Mouse (Mus musculus) midbrain, postnatal 0 days (tissue): ENCODE results near the gene Rab10. TPM values are rescaled to one million over a fixed set of nuclear protein-coding genes. Genes with fewer than 3 reads are reported as not detected.

Source experiments
- ATAC-seq: fragments of 200-750 bp; cut with Nextera tagmentation; 2 replicates; pipeline ENCODE4 v1.8.0; 2017; ENCODE audit warnings: moderate number of reproducible peaks, mild to moderate bottlenecking, moderate TSS enrichment, moderate library complexity; ENCODE audit not compliant: low FRiP score
- DNase-seq: peaks from one replicate; pipeline ENCODE4 v3.0.0-alpha.2; 2015; ENCODE audit warnings: low spot score
- H3K27ac ChIP-seq: fragments of 300-500 bp; sonication (generic); 2 replicates; pipeline ENCODE4 v1.5.1; 2014; ENCODE audit warnings: low read depth, mild to moderate bottlenecking, low read length, mixed read lengths
- H3K27me3 ChIP-seq: fragments of 300-500 bp; sonication (generic); 2 replicates; pipeline ENCODE4 v1.6.1; 2014; ENCODE audit warnings: low read length, control low read depth, mixed read lengths; ENCODE audit not compliant: insufficient read depth
- H3K36me3 ChIP-seq: fragments of 300-500 bp; sonication (generic); 2 replicates; pipeline ENCODE4 v1.6.1; 2014; ENCODE audit warnings: low read length, control low read depth, mixed read lengths; ENCODE audit not compliant: insufficient read depth
- H3K4me1 ChIP-seq: fragments of 300-500 bp; sonication (generic); 2 replicates; pipeline ENCODE4 v1.6.1; 2014; ENCODE audit warnings: mild to moderate bottlenecking, control low read depth, antibody characterized with exemption, low read length, mixed read lengths; ENCODE audit not compliant: insufficient read depth
- H3K4me2 ChIP-seq: fragments of 300-500 bp; sonication (generic); 2 replicates; pipeline ENCODE4 v1.6.1; 2014; ENCODE audit warnings: low read depth, mild to moderate bottlenecking, low read length, mixed read lengths; ENCODE audit not compliant: poor library complexity, severe bottlenecking
- H3K4me3 ChIP-seq: fragments of 300-500 bp; sonication (generic); 2 replicates; pipeline ENCODE4 v1.5.1; 2014; ENCODE audit warnings: low read depth, mild to moderate bottlenecking, low read length, moderate library complexity
- H3K9ac ChIP-seq: fragments of 300-500 bp; sonication (generic); replicated peaks from 2 replicates; pipeline ENCODE4 v1.6.1; 2014; ENCODE audit warnings: mild to moderate bottlenecking, low read length, moderate library complexity, mixed read lengths; ENCODE audit not compliant: poor library complexity, severe bottlenecking
- H3K9me3 ChIP-seq: fragments of 300-500 bp; sonication (generic); 2 replicates; pipeline ENCODE4 v1.6.1; 2016; ENCODE audit warnings: low read length, control low read depth
- CTCF ChIP-seq: IDR thresholded peaks from 2 replicates; pipeline ENCODE4 v1.5.1; 2016; ENCODE audit warnings: antibody characterized with exemption, mild to moderate bottlenecking
- WGBS: fragments of 180-500 bp; shearing (Covaris S2); extraction: QIAGEN DNeasy Blood & Tissue Kit; methylation state at CpG from one replicate; pipeline ENCODE4 v1.1.7; 2014; 5-methylcytosine and 5-hydroxymethylcytosine counted together
- polyA plus RNA-seq: library from polyadenylated mRNA; unstranded; fragments of >200 nt; fragmentation: Nextera tagmentation; extraction: Ambion mirVana; gene quantifications from 2 replicates; pipeline ENCODE4 v1.2.1, GENCODE M21; 2015
- total RNA-seq: library from RNA; depleted of rRNA; stranded (reverse); fragments of >200 nt; gene quantifications from 2 replicates; pipeline ENCODE4 v1.2.3, GENCODE M21; 2014

The Rab10 gene
- total and polyA plus RNA-seq, 2 experiments from 2014 or later = 151 to 243 TPM

DNA sequence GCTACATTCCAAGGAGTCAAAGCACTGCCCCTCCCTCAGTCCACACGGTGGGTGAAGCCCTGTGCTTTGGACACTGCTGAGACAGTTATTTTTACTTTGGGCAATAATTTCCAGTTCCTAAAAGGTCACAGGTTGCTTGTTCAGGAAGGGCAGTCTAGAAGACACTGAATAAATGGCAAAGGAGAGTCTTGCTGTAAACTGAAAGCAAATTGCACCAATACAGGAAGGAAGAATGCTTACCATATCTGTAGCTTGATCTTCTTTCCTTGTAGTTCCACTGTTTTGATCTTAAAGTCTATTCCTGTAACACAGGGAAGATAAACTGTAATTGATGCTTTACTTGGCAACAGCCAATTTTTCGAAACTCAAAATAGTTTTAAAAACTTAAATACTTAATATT, 45.3 kb downstream of the Rab10 start:
- Histone ChIP-seq H3K4me3 (no peak overlapping the region), H3K27ac (no peak overlapping the region), H3K9me3 (no peaks in the 10 kb centered on the region), H3K4me1 (no peaks in the 10 kb centered on the region), H3K4me2 (no peak overlapping the region), H3K27me3 (no peaks in the 10 kb centered on the region), H3K9ac (no peak overlapping the region), H3K36me3 (no peaks in the 10 kb centered on the region)
- no peak for TF ChIP-seq CTCF
- DNase-seq (no peak), ATAC-seq (no peak)
- 83% methylated on average over 2 of the region's 2 CpGs for WGBS

DNA sequence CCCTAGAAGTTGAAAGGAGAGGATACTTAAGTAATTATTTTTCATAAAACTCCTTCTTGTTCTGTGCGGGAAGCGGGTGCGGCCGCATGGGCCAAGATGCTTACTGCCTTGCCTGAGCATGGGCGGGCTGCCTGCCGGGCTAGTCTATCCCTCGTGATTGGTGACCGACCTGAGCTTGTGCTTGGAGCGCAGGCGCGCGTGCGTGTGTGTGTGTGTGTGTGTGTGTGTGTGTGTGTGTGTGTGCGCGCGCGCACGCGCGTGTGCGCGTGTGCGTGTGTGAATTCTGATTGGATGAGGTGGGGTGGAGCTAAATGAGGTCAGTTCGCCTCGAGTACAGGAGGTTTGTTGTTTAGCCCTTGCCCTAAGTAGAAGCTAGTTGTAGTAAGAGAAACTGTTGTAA, 48.2 kb downstream of the Rab10 start:
- TF ChIP-seq CTCF = no peak
- Histone ChIP-seq H3K36me3 (no peaks in the 10 kb centered on the region), H3K27ac (no peak overlapping the region), H3K4me2 (no peak overlapping the region), H3K9me3 (no peaks in the 10 kb centered on the region), H3K27me3 (no peaks in the 10 kb centered on the region), H3K4me1 (no peaks in the 10 kb centered on the region), H3K4me3 (no peak overlapping the region), H3K9ac (no peak overlapping the region)
- 98% methylated on average over 25 of the region's 25 CpGs for WGBS
- DNase-seq = no peak
- ATAC-seq = no peak

DNA sequence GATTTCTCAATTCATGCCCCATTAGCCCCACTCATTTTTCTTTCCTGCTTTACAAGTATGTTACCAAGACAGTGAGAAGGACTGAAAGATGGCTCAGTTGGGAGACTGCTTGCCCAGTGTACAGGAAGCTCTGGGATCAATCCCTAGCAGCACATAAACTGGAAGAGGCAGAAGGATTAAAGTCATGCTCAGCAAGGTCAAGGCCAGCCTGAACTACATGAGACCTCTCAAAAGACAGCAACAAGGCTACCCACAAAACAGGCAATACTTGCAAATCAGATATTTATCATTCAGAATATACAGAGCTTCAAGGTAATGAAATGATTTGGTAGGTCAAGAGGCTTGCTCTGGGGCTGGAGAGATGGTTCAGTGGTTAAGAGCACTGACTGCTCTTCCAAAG, 53.8 kb downstream of the Rab10 start:
- Histone ChIP-seq H3K9me3 (no peaks in the 10 kb centered on the region), H3K36me3 (peaks cover 4% of the 10 kb centered on the region; the same call in 1 of the 2 replicates), H3K9ac (no peak overlapping the region), H3K27ac (no peak overlapping the region), H3K27me3 (no peaks in the 10 kb centered on the region), H3K4me1 (no peaks in the 10 kb centered on the region), H3K4me3 (no peak overlapping the region), H3K4me2 (no peak overlapping the region)
- ATAC-seq (no peak), DNase-seq (no peak)
- TF ChIP-seq CTCF = no peak

DNA sequence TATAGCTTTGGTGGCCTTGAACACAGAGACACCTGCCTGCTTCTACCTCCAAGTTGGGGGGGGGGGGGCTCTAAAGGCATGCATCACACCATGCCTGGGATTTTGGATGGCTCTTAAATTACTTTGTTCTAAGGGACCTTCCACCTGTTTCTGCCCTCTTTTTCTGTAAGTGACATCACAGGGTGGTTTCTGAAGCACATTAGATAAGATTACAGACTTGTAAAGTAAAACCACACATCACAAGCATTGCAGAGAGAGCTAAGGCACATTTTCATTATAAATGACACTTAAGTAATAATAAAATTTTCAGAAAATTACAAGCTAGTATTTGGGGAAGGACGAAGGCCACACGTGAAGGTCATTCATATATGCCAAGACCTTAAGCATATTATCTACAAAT, 54.3 kb downstream of the Rab10 start:
- H3K4me2 ChIP-seq = no peak overlapping the region
- H3K4me1 ChIP-seq = no peaks in the 10 kb centered on the region
- H3K9ac ChIP-seq = no peak overlapping the region
- no peak overlapping the region for H3K4me3 ChIP-seq
- ATAC-seq (no peak), DNase-seq (no peak)
- no peak for TF ChIP-seq CTCF
- no peaks in the 10 kb centered on the region for H3K9me3 ChIP-seq
- H3K27me3 ChIP-seq = no peaks in the 10 kb centered on the region
- peaks cover 4% of the 10 kb centered on the region; the same call in 1 of the 2 replicates for H3K36me3 ChIP-seq
- WGBS = 95% methylated on average over 2 of the region's 2 CpGs
- no peak overlapping the region for H3K27ac ChIP-seq

DNA sequence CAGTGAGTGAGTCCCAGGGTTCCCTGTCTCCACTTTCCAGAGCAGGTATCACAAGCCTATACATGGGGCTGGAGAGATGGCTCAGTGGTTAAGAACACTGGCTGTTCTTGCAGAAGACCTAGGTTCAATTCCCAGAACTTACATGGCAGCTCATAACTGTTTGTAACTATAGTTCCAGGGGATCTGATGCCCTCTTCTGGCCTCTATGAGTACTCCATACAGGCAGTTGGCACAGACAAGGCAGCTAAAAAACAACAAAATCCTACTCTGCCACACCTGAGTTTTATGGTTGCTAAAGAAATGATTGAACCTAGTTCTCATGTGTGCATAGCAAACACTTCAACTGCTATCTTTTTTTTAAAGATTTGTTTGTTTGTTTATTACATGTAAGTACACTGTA, 56.2 kb downstream of the Rab10 start:
- no peak overlapping the region for H3K9ac ChIP-seq
- peaks cover 8% of the 10 kb centered on the region; the same call in 1 of the 2 replicates for H3K36me3 ChIP-seq
- peak; percentile 35; the same call in 1 of the 2 replicates for TF ChIP-seq CTCF
- H3K4me2 ChIP-seq = no peak overlapping the region
- ATAC-seq = no peak
- no peaks in the 10 kb centered on the region for H3K9me3 ChIP-seq
- H3K4me1 ChIP-seq = no peaks in the 10 kb centered on the region
- H3K27ac ChIP-seq = no peak overlapping the region
- no peak overlapping the region for H3K4me3 ChIP-seq
- DNase-seq = no peak
- H3K27me3 ChIP-seq = no peaks in the 10 kb centered on the region

DNA sequence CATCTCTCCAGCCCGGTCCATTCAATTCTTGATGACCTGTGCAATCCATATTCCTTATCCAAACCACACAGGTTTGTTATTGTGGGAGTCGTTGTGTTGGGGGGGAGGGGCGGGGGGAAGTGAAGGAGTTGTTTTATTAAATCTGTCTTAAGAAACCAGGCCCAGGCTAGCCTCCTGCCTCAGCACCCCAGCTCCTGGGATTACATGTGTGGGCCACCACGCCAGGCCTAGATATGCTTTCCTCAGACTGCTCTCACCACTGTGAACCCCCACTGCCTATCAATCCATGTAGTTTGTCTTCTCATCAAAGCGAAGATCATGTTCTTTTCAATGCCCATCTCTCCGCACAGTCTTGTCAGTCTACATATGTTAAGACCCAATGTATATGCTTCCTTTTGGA, 63.7 kb downstream of the Rab10 start:
- Histone ChIP-seq H3K27me3 (no peaks in the 10 kb centered on the region), H3K36me3 (peaks cover 5% of the 10 kb centered on the region; the same call in 1 of the 2 replicates), H3K27ac (no peak overlapping the region), H3K4me2 (no peak overlapping the region), H3K9ac (no peak overlapping the region), H3K4me1 (no peaks in the 10 kb centered on the region), H3K4me3 (no peak overlapping the region), H3K9me3 (no peaks in the 10 kb centered on the region)
- ATAC-seq (peak; percentile 45; the same call in 1 of the 2 replicates), DNase-seq (no peak)
- TF ChIP-seq CTCF = no peak
- 93% methylated on average over 6 of the region's 6 CpGs for WGBS
